Mouse (Mus musculus) heart, postnatal 25 days (tissue): ENCODE results near the gene Slc26a1. TPM values are rescaled to one million over a fixed set of nuclear protein-coding genes. Genes with fewer than 3 reads are reported as not detected.
"Not testable (repeated sequence)": the region's sequence is repeated elsewhere in the genome, so short reads cannot be mapped to it uniquely, and the experiment has no call there.

Experiments
- DNase-seq: peaks from one replicate; pipeline ENCODE4 v3.0.0; 2022; ENCODE audit warnings: low spot score
- intact Hi-C: fragments of 180-260 bp; cut with DNase I; formaldehyde crosslinking; loops from one replicate; pipeline ENCODE4 v1.15.1; 2025
- total RNA-seq, 2 experiments: library from RNA; stranded (reverse); gene quantifications; 2 replicates each; pipeline ENCODE4 v1.2.3; 2021

The Slc26a1 gene
- total RNA-seq, 2 experiments from 2014 or later, result not detected

DNA sequence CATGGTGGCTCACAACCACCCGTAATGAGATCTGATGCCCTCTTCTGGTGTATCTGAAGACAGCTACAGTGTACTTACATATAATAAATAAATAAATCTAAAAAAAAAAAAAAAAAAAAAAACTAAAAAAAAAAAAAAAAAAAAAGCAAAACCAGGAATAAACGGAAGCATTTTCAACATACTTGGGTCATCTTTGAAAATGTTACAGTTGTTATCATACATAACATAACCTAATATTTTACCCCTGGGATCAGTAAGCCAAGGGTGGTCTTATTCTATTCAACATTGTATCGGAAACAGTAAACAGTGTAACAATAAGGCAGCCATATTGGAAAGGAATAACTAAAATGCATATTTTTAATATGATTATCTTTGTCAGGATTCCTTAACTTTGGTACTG is 41.3 kb downstream of the Slc26a1 start:
- intact Hi-C loops, result loop anchor here (5.0 kb wide), 1 partner anchor 202 kb away; the partner anchor contains the start of gene Atp5k

GRCm38 (mm10) chr5:108633676-108634075 is 41.7 kb downstream of the Slc26a1 start:
- no peak for DNase-seq
- intact Hi-C loops, result loop anchor here (5.0 kb wide), 1 partner anchor 201 kb away; the partner anchor contains the start of gene Atp5k

More for the DNA sequence above, 41.3 kb downstream of the Slc26a1 start:
- not testable (repeated sequence) for DNase-seq

DNA sequence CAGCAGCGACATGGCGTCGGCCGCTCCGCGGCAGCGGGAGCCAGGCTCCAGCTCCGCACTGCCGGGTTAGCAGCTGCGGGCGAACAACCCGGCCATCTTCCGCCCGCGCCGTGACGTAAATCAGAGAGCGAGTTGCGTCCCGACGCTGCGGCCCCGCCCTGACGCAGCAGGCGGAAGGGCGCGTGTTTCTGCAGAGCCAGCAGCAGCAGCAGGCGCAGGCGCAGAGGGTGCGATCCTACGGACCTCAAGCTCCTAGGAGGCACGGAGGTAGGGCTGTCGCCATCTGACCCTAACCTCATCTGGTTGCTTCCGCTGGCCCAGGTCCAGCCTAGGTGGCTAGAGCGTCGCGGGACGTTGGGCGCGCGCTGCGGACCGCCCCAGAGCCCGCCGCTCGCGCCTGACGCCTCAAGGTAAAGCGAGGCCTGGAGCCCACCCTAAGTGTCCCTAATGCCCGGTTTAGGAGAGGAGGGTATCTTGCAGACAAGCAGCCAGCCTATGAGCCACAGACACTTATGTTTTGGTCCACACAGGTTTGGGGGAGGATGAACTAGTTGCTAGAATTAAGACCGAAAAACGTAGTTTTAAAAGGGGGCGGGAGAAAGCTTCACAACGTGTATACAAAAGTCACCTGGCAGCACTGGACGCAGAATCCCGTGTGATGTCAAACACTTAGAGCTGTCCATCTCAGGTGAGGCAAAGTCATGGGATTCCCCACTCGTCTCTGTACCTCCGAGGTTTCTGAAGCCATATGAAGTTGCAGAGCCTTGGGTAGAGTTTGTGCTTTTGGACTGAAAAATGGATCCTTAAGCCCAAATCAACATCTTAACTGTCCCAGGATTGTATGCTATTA is 45.5 kb downstream of the Slc26a1 start, which contains the start of the genes Gak and Tmem175:
Gak (minus strand) TSS at position 122 of the 850 bp plus-strand sequence.
Tmem175 (plus strand) TSS at position 137 of the 850 bp plus-strand sequence.
- peak; percentile 88 for DNase-seq
- intact Hi-C loops, result loop anchor here (5.0 kb wide), 2 partner anchors 37 to 198 kb away; partner anchors contain the start of genes Atp5k and Dgkq

DNA sequence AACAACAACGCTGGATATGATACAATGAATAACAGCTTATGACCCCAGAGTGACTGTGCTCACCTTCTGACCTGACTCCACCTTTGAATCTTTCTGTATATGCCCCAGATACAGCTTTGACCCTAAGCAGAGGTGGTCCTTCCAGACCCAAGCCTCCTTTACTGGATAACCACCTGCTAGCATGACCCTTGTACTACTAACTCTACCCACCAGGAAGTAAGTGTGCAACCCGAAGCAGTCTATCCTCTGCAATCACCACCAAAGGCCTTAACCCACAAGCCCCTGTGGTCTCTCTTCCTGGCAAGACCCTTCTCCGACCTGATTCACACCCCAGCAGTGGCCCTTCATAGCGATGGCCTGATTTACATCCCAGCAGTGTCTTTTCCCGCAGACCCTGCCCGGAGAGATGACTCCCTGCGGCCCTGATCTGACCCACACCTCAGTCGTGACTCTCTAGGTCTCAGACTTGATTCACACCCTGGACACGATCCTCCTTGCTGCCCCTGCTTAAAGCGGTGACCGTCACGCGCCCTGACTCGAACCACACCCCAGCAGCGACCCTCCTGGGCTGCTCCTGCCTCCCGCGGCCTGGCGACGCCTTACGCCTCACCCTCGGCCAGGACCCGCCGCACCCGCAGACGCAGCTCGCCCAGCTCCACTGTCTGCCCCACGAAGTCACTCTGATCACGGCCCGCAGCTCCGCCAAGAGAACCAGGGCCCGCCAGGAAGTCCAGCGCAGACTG is 46.3 kb downstream of the Slc26a1 start:
- intact Hi-C loops, result loop anchor here (5.0 kb wide), 1 partner anchor 38 kb away; the partner anchor contains the start of gene Dgkq
- no peak for DNase-seq

GRCm38 (mm10) chr5:108626050-108626660 is 49.2 kb downstream of the Slc26a1 start:
- intact Hi-C loops, result loop anchor here (5.0 kb wide), 1 partner anchor 41 kb away; the partner anchor contains the start of gene Dgkq
- no peak for DNase-seq

GRCm38 (mm10) chr5:108621870-108622269 is 53.5 kb downstream of the Slc26a1 start:
- intact Hi-C loops, result no loop called here
- DNase-seq, result no peak

Other genes starting within 250 kb of the Slc26a1 start
- 1,000 to 10,000 TPM; 1,102 to 1,112 TPM for gene Atp5k, start 241.1 kb downstream of the Slc26a1 start, total RNA-seq
- 1 to 10 TPM; 1.2 to 1.6 TPM for gene Mfsd7a, start 226.7 kb downstream of the Slc26a1 start, total RNA-seq
- gene Pcgf3, start 214.3 kb downstream of the Slc26a1 start, total RNA-seq, result 10 to 100 TPM; 28.8 to 33.9 TPM
- gene Cplx1, start 125.5 kb downstream of the Slc26a1 start, total RNA-seq, result not detected
- gene Gak, start 45.8 kb downstream of the Slc26a1 start, total RNA-seq, result 10 to 100 TPM; 23.0 to 24.1 TPM
- 1 to 10 TPM; 8.1 to 9.6 TPM for gene Tmem175, start 45.8 kb downstream of the Slc26a1 start, total RNA-seq
- gene Idua, start 15.2 kb downstream of the Slc26a1 start, total RNA-seq, result 10 to 100 TPM; 18.8 to 20.3 TPM
- gene Dgkq, start 5.9 kb downstream of the Slc26a1 start, total RNA-seq, result 10 to 100 TPM in 1 of 2 experiments, 1 to 10 TPM in 1; 8.4 to 10.1 TPM
- 10 to 100 TPM; 18.4 to 19.8 TPM for gene Fgfrl1, start 16.8 kb upstream of the Slc26a1 start, total RNA-seq
- not detected for gene Rnf212, start 99.4 kb upstream of the Slc26a1 start, total RNA-seq
- gene Tmed11, start 119.8 kb upstream of the Slc26a1 start, total RNA-seq, result not detected
- gene Vmn2r8, start 133.3 kb upstream of the Slc26a1 start, total RNA-seq, result not detected
- gene Vmn2r9, start 177.0 kb upstream of the Slc26a1 start, total RNA-seq, result not detected